Mouse (Mus musculus) ES-Bruce4 (cell line): Measurements from ENCODE around the gene Osbpl9.

Experiments
- CTCF ChIP-seq: IDR thresholded peaks from one replicate; pipeline ENCODE4 v1.8.1; 2011; ENCODE audit warnings: low read depth, low read length
- EP300 ChIP-seq: IDR thresholded peaks from 2 replicates; pipeline ENCODE4 v1.6.1; 2011; ENCODE audit warnings: low read depth, low read length; ENCODE audit not compliant: insufficient read depth
- POLR2A ChIP-seq: IDR thresholded peaks from one replicate; pipeline ENCODE4 v1.8.1; 2011; ENCODE audit warnings: low read length; ENCODE audit not compliant: insufficient read depth

DNA sequence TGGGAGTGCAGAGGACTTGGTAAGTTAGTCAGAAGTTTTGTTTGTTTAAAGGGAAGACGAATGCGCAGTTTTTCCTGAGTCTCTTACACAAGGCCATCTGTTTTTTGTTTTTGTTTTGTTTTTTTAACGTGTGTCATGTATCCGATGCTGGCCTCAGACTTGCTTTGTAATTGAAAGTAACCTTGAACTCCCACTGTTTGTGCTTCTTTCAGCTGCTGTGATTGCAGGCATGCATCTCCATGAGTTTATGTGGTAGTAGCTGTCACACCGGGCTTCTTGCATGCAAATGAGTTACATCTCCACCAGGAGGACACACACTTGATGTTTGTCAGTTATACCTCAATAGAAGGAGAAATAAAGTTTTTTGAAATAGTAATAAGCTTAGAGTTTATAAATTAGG lies 158.3 kb downstream of the Osbpl9 start:
- no peak for TF ChIP-seq CTCF
- no peak for TF ChIP-seq EP300
- no peak for TF ChIP-seq POLR2A
